24 mouse cellular contexts compared by ENCODE assay signal in the genomic region with DNA sequence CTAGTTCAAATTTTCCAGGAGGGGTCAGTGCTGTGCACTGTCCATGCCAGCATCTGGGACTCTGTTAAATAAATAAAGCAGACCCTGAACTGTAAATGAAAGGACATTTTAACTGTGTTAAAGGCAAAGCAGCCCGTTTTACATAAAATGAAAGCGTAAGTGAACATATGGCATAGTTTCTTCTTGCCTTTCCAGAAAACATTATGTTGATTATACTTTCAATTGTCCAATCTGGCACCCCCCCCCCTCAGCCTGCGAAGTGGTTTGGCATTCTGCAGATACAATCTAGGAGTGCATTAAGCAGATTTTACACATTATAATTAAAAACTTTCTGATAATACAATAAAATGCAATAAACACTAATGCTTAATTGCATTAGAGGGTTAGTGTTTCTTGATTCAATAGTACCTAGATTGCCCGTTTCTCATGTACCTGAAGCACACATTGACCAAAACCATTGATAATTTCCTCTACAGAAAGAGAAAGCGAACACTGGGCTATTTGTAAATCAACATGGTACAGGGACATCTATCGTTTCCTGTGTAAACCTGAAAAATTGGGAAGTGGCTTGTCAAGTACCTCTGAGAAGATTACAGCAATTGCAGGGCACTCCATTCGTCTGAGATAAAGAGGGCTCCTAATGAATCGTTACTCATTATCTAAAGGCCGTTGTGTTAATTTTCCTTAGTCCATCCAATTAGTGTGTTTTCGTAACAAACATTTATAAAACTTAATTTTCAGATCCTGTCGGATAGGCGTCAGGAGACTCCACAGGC.
"Had no signal": no experiment of that assay in that cellular context is flagged by ENCODE, and none has a peak within 500 bp of the region (broad histone marks: within the 10 kb centered on the region; RNA-seq: fewer than 3 reads in every experiment).

No protein-coding gene starts in this region.

- H3K27me3 ChIP-seq: kidney, embryonic 15.5 days; liver, embryonic 12.5 days; liver, embryonic 15.5 days; lung, embryonic 15.5 days had no signal

- H3K4me2 ChIP-seq: kidney, embryonic 15.5 days; limb, embryonic 13.5 days; liver, embryonic 12.5 days; liver, embryonic 15.5 days; lung, embryonic 15.5 days; midbrain, embryonic 12.5 days; neural tube, embryonic 13.5 days had no signal

- ATAC-seq: liver, embryonic 12.5 days; midbrain, embryonic 16.5 days had no signal

- H3K9ac ChIP-seq: kidney, embryonic 15.5 days; limb, embryonic 13.5 days; liver, embryonic 12.5 days; liver, embryonic 15.5 days; lung, embryonic 15.5 days; midbrain, embryonic 12.5 days; neural tube, embryonic 13.5 days had no signal

- H3K27ac ChIP-seq: kidney, embryonic 15.5 days; left cerebral cortex, adult 2 months; limb, embryonic 13.5 days; liver, embryonic 12.5 days; liver, embryonic 15.5 days; lung, embryonic 15.5 days; midbrain, embryonic 12.5 days; neural tube, embryonic 13.5 days; stomach, postnatal 0 days had no signal

- H3K9me3 ChIP-seq: kidney, embryonic 15.5 days; limb, embryonic 13.5 days; liver, embryonic 12.5 days; liver, embryonic 15.5 days; lung, embryonic 15.5 days; midbrain, embryonic 12.5 days; neural tube, embryonic 13.5 days had no signal

- H3K4me1 ChIP-seq: kidney, embryonic 15.5 days; liver, embryonic 12.5 days; liver, embryonic 15.5 days; lung, embryonic 15.5 days; midbrain, embryonic 12.5 days had no signal

- DNase-seq: kidney, postnatal 10 days; kidney, postnatal 36 days; layer of hippocampus, postnatal 36 days; liver; lung, adult 18-20 months; lung, postnatal 14 days; lung, postnatal 4 days; right cerebral cortex, adult 18-20 months; right cerebral cortex, postnatal 14 days; right cerebral cortex, postnatal 4 days; thymus, adult 2 months; thymus, postnatal 14 days; thymus, postnatal 4 days had no signal

- H3K4me3 ChIP-seq: kidney, embryonic 15.5 days; left cerebral cortex, adult 2 months; limb, embryonic 13.5 days; liver, embryonic 12.5 days; liver, embryonic 15.5 days; lung, embryonic 15.5 days; midbrain, embryonic 12.5 days; myocyte; neural tube, embryonic 13.5 days had no signal

- H3K36me3 ChIP-seq: kidney, embryonic 15.5 days; limb, embryonic 13.5 days; liver, embryonic 12.5 days; liver, embryonic 15.5 days; lung, embryonic 15.5 days; midbrain, embryonic 12.5 days; neural tube, embryonic 13.5 days had no signal
